Mouse (Mus musculus): ENCODE data around the gene Ankrd61. TPM values are rescaled to one million over a fixed set of nuclear protein-coding genes. Genes with fewer than 3 reads are reported as not detected.
A peak's percentile ranks its signal among the peaks of the same experiment; 100 is the strongest.

The Ankrd61 gene
- polyA plus RNA-seq, 2 experiments, result 0.04 to 0.27 TPM

GRCm38 (mm10) chr5:143893396-143893795, 4.1 kb downstream of the Ankrd61 start:
- Histone ChIP-seq H3K4me2 (ENCODE audit: low read depth) (no peak overlapping the region), H3K4me3 (ENCODE audit: insufficient read depth in 1 of 2, low read depth in 2 of 2, low read length in 2 of 2) (no peak overlapping the region), H3K9ac (replicated peaks) (no peak overlapping the region), H3K4me1 (replicated peaks; ENCODE audit: control insufficient read depth in 2 of 2, insufficient read depth in 2 of 2, low read length in 1 of 2) (peaks cover 0 to 17% of the 10 kb centered on the region in 2 experiments; a peak in 3 of 4 replicates), H3K36me3 (replicated peaks; ENCODE audit: control insufficient read depth, insufficient read depth, low read depth) (peaks cover 96% of the 10 kb centered on the region), H3K9me3 (ENCODE audit: control insufficient read depth, low read length) (no peaks in the 10 kb centered on the region), H3K27me3 (ENCODE audit: control insufficient read depth, insufficient read depth, low read length) (no peaks in the 10 kb centered on the region), H3K27ac (no peak overlapping the region)
- DNase-seq (ENCODE audit: low read depth in 3 of 3, low spot score in 3 of 3), result peak; percentile 32 to 40 (median 37)
- peak; percentile 61 for ATAC-seq (ENCODE audit: insufficient read depth)
- 25% methylated on average over 5 of the region's 5 CpGs for WGBS (ENCODE audit: insufficient replicate concordance)
- TF ChIP-seq EP300 (IDR thresholded peaks at IDR 0.05; ENCODE audit: low read depth), result no peak
- TF ChIP-seq CTCF (IDR thresholded peaks at IDR 0.05; ENCODE audit: low read depth), result no peak

- Histone ChIP-seq H3K9me3 (ENCODE audit: control insufficient read depth, low read length) (no peaks in the 10 kb centered on the region), H3K4me2 (ENCODE audit: low read depth) (no peak overlapping the region)
- peak; percentile 33; the same call in 1 of the 2 replicates for ATAC-seq (ENCODE audit: insufficient read depth)
Measured at GRCm38 (mm10) chr5:143892255-143892886, 5.1 kb downstream of the Ankrd61 start.

GRCm38 (mm10) chr5:143890741-143891140, 6.7 kb downstream of the Ankrd61 start:
- Histone ChIP-seq H3K9ac (replicated peaks) (no peak overlapping the region), H3K4me3 (ENCODE audit: insufficient read depth in 1 of 2, low read depth in 2 of 2, low read length in 2 of 2) (no peak overlapping the region), H3K4me1 (replicated peaks; ENCODE audit: control insufficient read depth in 2 of 2, insufficient read depth in 2 of 2, low read length in 1 of 2) (peaks cover 0 to 17% of the 10 kb centered on the region in 2 experiments; a peak in 3 of 4 replicates), H3K27ac (no peak overlapping the region), H3K36me3 (replicated peaks; ENCODE audit: control insufficient read depth, insufficient read depth, low read depth) (peaks cover 96% of the 10 kb centered on the region), H3K27me3 (ENCODE audit: control insufficient read depth, insufficient read depth, low read length) (no peaks in the 10 kb centered on the region), H3K9me3 (ENCODE audit: control insufficient read depth, low read length) (no peaks in the 10 kb centered on the region), H3K4me2 (ENCODE audit: low read depth) (no peak overlapping the region)
- TF ChIP-seq EP300 (IDR thresholded peaks at IDR 0.05; ENCODE audit: low read depth) (no peak), CTCF (IDR thresholded peaks at IDR 0.05; ENCODE audit: low read depth) (no peak)
- WGBS (ENCODE audit: insufficient replicate concordance), result 77% methylated on average over 6 of the region's 6 CpGs
- DNase-seq (ENCODE audit: low read depth in 3 of 3, low spot score in 3 of 3) (no peak), ATAC-seq (ENCODE audit: insufficient read depth) (no peak)

More at GRCm38 (mm10) chr5:143892255-143892886, 5.1 kb downstream of the Ankrd61 start:
- H3K27ac ChIP-seq, result no peak overlapping the region
- H3K4me3 ChIP-seq (ENCODE audit: insufficient read depth in 1 of 2, low read depth in 2 of 2, low read length in 2 of 2), result no peak overlapping the region
- DNase-seq (ENCODE audit: low read depth in 3 of 3, low spot score in 3 of 3), result no peak
- peaks cover 0 to 17% of the 10 kb centered on the region in 2 experiments; a peak in 3 of 4 replicates for H3K4me1 ChIP-seq (replicated peaks; ENCODE audit: control insufficient read depth in 2 of 2, insufficient read depth in 2 of 2, low read length in 1 of 2)
- H3K9ac ChIP-seq (replicated peaks), result no peak overlapping the region
- H3K27me3 ChIP-seq (ENCODE audit: control insufficient read depth, insufficient read depth, low read length), result no peaks in the 10 kb centered on the region
- WGBS (ENCODE audit: insufficient replicate concordance), result 53% methylated on average over 9 of the region's 9 CpGs
- peak; percentile 26; the same call in 1 of the 2 replicates for TF ChIP-seq CTCF (IDR thresholded peaks at IDR 0.05; ENCODE audit: low read depth)
- TF ChIP-seq EP300 (IDR thresholded peaks at IDR 0.05; ENCODE audit: low read depth), result no peak
- H3K36me3 ChIP-seq (replicated peaks; ENCODE audit: control insufficient read depth, insufficient read depth, low read depth), result peaks cover 96% of the 10 kb centered on the region

- DNase-seq (ENCODE audit: low read depth in 3 of 3, low spot score in 3 of 3) (no peak), ATAC-seq (ENCODE audit: insufficient read depth) (no peak)
- Histone ChIP-seq H3K27ac (no peak overlapping the region), H3K9me3 (ENCODE audit: control insufficient read depth, low read length) (no peaks in the 10 kb centered on the region), H3K36me3 (replicated peaks; ENCODE audit: control insufficient read depth, insufficient read depth, low read depth) (peaks cover 100% of the 10 kb centered on the region), H3K4me1 (replicated peaks; ENCODE audit: control insufficient read depth in 2 of 2, insufficient read depth in 2 of 2, low read length in 1 of 2) (no peaks in the 10 kb centered on the region), H3K9ac (replicated peaks) (no peak overlapping the region), H3K27me3 (ENCODE audit: control insufficient read depth, insufficient read depth, low read length) (no peaks in the 10 kb centered on the region), H3K4me2 (ENCODE audit: low read depth) (no peak overlapping the region), H3K4me3 (ENCODE audit: insufficient read depth in 1 of 2, low read depth in 2 of 2, low read length in 2 of 2) (no peak overlapping the region)
- WGBS (ENCODE audit: insufficient replicate concordance), result 96% methylated on average over 3 of the region's 3 CpGs
- no peak for TF ChIP-seq EP300 (IDR thresholded peaks at IDR 0.05; ENCODE audit: low read depth)
- TF ChIP-seq CTCF (IDR thresholded peaks at IDR 0.05; ENCODE audit: low read depth), result no peak
Measured at GRCm38 (mm10) chr5:143885274-143885673, 12.2 kb downstream of the Ankrd61 start.

- 68% methylated on average over 4 of the region's 4 CpGs for WGBS (ENCODE audit: insufficient replicate concordance)
- Histone ChIP-seq H3K27me3 (ENCODE audit: control insufficient read depth, insufficient read depth, low read length) (no peaks in the 10 kb centered on the region), H3K27ac (no peak overlapping the region), H3K4me1 (replicated peaks; ENCODE audit: control insufficient read depth in 2 of 2, insufficient read depth in 2 of 2, low read length in 1 of 2) (peaks cover 0 to 3% of the 10 kb centered on the region in 2 experiments; a peak in 1 of 4 replicates), H3K9me3 (ENCODE audit: control insufficient read depth, low read length) (no peaks in the 10 kb centered on the region), H3K4me2 (ENCODE audit: low read depth) (no peak overlapping the region), H3K4me3 (ENCODE audit: insufficient read depth in 1 of 2, low read depth in 2 of 2, low read length in 2 of 2) (no peak overlapping the region), H3K36me3 (replicated peaks; ENCODE audit: control insufficient read depth, insufficient read depth, low read depth) (peaks cover 79% of the 10 kb centered on the region), H3K9ac (replicated peaks) (no peak overlapping the region)
- ATAC-seq (ENCODE audit: insufficient read depth) (peak; percentile 57), DNase-seq (ENCODE audit: low read depth in 3 of 3, low spot score in 3 of 3) (no peak)
- no peak for TF ChIP-seq EP300 (IDR thresholded peaks at IDR 0.05; ENCODE audit: low read depth)
- TF ChIP-seq CTCF (IDR thresholded peaks at IDR 0.05; ENCODE audit: low read depth), result no peak
Measured at GRCm38 (mm10) chr5:143874571-143874970, 22.9 kb downstream of the Ankrd61 start.

All from liver, embryonic 14.5 days (tissue).